Mouse (Mus musculus): ENCODE data around the gene Pf4. TPM values are rescaled to one million over a fixed set of nuclear protein-coding genes. Genes with fewer than 3 reads are reported as not detected.

Gene Pf4
- polyA plus RNA-seq (2016; fragmentation: Nextera tagmentation; extraction: Ambion mirVana), result 33.7 and 41.2 TPM in 2 replicates

GRCm38 (mm10) chr5:90771880-90772653 lies at the start of gene Pf4:
Gene Pf4, plus strand, starts transcription at chr5:90772435.
- Histone ChIP-seq H3K27me3 (no peaks in the 10 kb centered on the region), H3K9ac (no peak within 1 kb of the TSS), H3K4me3 (replicated peaks) (no peak within 1 kb of the TSS), H3K27ac (no peak within 1 kb of the TSS), H3K9me3 (no peaks in the 10 kb centered on the region), H3K4me1 (no peaks in the 10 kb centered on the region), H3K4me2 (no peak within 1 kb of the TSS), H3K36me3 (replicated peaks) (no peaks in the 10 kb centered on the region)
- 91% methylated on average over 16 of the region's 16 CpGs for WGBS
- no peak for ATAC-seq (ENCODE audit: low FRiP score)

GRCm38 (mm10) chr5:90722656-90723055 lies 49.6 kb upstream of the Pf4 start:
- H3K27ac ChIP-seq, result no peak overlapping the region
- no peaks in the 10 kb centered on the region for H3K36me3 ChIP-seq (replicated peaks)
- no peaks in the 10 kb centered on the region; the same call in 1 of the 2 replicates for H3K4me1 ChIP-seq
- no peak overlapping the region for H3K4me3 ChIP-seq (replicated peaks)
- no peak overlapping the region for H3K9ac ChIP-seq
- no peak for ATAC-seq (ENCODE audit: low FRiP score)
- H3K9me3 ChIP-seq, result no peaks in the 10 kb centered on the region
- no peaks in the 10 kb centered on the region for H3K27me3 ChIP-seq
- WGBS, result 97% methylated on average over 3 of the region's 3 CpGs
- H3K4me2 ChIP-seq, result no peak overlapping the region

GRCm38 (mm10) chr5:90728254-90728653 lies 44.0 kb upstream of the Pf4 start:
- Histone ChIP-seq H3K36me3 (replicated peaks) (no peaks in the 10 kb centered on the region), H3K4me2 (no peak overlapping the region), H3K4me3 (replicated peaks) (no peak overlapping the region), H3K27ac (no peak overlapping the region), H3K9ac (no peak overlapping the region), H3K4me1 (no peaks in the 10 kb centered on the region), H3K27me3 (no peaks in the 10 kb centered on the region), H3K9me3 (no peaks in the 10 kb centered on the region)
- WGBS, result 78% methylated on average over 3 of the region's 3 CpGs
- ATAC-seq (ENCODE audit: low FRiP score), result no peak

DNA sequence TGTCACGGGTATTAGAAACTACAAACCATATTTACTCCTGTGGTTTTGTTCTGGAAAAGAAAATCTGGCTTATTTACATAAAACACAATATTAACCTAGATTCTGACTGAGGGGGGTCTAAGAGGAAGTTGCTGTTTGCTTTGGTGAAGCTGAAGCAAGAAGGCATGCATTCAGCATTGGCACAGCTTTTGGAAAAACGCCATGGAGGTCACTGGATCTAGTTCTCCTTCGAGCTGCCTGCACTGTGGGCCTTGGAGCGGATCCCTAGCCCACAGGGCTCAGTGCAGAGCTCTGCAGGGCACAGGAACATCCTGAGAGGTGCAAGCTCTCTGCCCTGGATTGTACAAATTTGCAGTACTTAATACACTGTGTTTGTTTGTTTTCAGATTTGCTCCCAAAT lies 40.8 kb upstream of the Pf4 start:
- Histone ChIP-seq H3K9ac (no peak overlapping the region), H3K4me1 (no peaks in the 10 kb centered on the region), H3K27me3 (no peaks in the 10 kb centered on the region), H3K9me3 (no peaks in the 10 kb centered on the region), H3K4me3 (replicated peaks) (no peak overlapping the region), H3K4me2 (no peak overlapping the region), H3K36me3 (replicated peaks) (no peaks in the 10 kb centered on the region), H3K27ac (no peak overlapping the region)
- WGBS, result 87% methylated on average over 4 of the region's 4 CpGs
- ATAC-seq (ENCODE audit: low FRiP score), result no peak

DNA sequence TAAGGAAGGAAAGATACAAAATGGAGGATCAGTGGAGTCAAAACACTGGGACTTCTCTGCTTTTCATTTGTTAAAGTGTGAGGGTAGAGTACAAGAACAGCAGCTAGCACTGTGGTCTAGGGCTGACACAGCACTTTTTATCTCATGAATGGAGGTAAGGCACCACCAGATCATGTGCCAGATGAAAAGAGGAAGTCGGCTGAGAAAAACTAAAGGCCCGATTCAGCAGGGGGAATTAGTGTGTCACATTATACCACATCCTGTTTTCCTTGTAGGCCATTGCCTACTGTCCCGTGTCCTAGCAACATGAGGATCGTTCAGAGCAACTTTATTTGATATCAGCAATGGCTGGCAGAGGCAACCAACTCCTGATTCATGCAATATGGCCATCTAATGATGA lies 30.2 kb upstream of the Pf4 start:
- H3K4me3 ChIP-seq (replicated peaks), result no peak overlapping the region
- H3K4me2 ChIP-seq, result no peak overlapping the region
- no peaks in the 10 kb centered on the region for H3K36me3 ChIP-seq (replicated peaks)
- H3K9ac ChIP-seq, result no peak overlapping the region
- H3K27ac ChIP-seq, result no peak overlapping the region
- 89% methylated on average over 4 of the region's 4 CpGs for WGBS
- no peaks in the 10 kb centered on the region for H3K27me3 ChIP-seq
- no peaks in the 10 kb centered on the region for H3K9me3 ChIP-seq
- no peak for ATAC-seq (ENCODE audit: low FRiP score)
- H3K4me1 ChIP-seq, result no peaks in the 10 kb centered on the region

- no peak for ATAC-seq (ENCODE audit: low FRiP score)
- no peak overlapping the region for H3K4me2 ChIP-seq
- peaks cover 18% of the 10 kb centered on the region for H3K4me1 ChIP-seq
- 97% methylated on average over 1 of the region's 1 CpGs for WGBS
- H3K9me3 ChIP-seq, result no peaks in the 10 kb centered on the region
- no peak overlapping the region for H3K9ac ChIP-seq
- H3K4me3 ChIP-seq (replicated peaks), result no peak overlapping the region
- peaks cover 10% of the 10 kb centered on the region for H3K27me3 ChIP-seq
- H3K36me3 ChIP-seq (replicated peaks), result no peaks in the 10 kb centered on the region
- H3K27ac ChIP-seq, result no peak overlapping the region
Observed at GRCm38 (mm10) chr5:90753934-90754333, 18.3 kb upstream of the Pf4 start.

DNA sequence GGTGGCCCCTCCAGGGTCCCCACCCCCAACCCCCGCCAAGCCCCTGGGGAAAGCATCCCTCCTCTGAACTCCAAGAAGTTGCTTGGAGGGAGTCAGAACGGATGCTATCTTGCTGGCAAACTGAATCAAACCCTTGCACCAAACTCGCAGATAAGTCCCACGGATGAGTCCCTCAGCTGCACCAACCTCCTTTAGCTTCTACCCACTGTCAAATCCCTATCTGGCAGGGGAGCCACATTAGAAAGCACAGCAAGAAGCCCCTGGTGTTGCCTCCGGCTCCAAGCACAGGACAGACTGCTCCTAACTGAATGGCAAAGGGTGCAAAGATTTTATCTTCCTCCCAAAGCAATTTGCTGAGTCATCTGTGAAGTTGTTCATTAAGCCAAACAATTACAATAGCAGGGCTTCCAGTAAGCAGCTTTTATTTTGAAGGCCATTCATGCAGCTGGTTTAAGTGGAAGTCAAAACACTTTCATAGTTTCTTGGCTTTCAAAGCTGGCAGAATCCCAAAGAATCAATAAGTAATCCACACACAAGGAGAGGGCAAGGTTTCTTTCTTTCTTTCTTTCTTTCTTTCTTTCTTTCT lies 14.1 kb upstream of the Pf4 start:
- no peak overlapping the region for H3K4me3 ChIP-seq (replicated peaks)
- no peaks in the 10 kb centered on the region for H3K9me3 ChIP-seq
- no peak for ATAC-seq (ENCODE audit: low FRiP score)
- H3K27me3 ChIP-seq, result peaks cover 24% of the 10 kb centered on the region
- H3K9ac ChIP-seq, result no peak overlapping the region
- no peaks in the 10 kb centered on the region for H3K36me3 ChIP-seq (replicated peaks)
- no peak overlapping the region for H3K27ac ChIP-seq
- peaks cover 27% of the 10 kb centered on the region for H3K4me1 ChIP-seq
- WGBS, result 32% methylated on average over 5 of the region's 5 CpGs
- no peak overlapping the region for H3K4me2 ChIP-seq

DNA sequence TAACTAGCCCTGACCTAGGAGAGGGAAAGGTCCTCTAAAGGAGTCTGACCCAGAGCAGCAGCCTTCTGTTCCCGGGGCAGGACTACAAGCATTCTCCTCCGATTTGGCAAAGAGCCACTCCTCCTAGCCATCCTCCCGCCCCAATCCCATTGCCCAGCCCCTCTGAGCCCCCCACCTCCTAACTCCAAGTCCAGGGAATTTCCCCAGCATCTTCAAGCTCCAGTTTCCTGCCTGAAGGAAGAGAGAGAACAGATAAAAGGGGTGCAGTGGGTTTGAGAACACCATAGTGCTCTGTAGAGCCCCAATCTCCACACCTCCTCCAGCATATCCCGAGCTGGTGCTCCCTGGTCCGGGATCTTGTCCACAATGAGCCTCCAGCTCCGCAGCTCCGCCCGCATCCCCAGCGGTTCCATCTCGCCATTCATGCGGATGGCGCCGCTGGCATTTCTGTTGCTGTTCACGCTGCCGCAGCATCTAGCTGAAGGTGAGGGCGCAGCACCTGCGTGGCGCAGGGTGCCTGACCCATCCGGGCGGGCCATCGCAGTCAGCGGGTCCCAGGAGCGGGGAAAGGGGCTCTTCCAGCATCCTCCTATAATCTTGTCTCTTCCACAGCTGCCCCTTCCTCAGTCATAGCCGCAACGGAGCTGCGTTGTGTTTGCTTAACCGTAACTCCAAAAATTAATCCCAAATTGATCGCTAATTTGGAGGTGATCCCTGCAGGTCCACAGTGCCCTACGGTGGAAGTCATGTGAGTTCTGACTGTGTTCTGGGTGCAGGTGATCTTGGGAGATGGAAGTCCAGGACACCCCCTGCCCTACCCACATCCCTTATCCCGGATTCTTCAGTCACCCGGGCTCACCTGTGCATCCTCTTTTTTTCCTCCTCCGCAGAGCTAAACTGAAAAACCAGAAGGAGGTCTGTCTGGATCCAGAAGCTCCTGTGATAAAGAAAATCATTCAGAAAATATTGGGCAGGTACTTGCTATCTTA lies 12.9 kb upstream of the Pf4 start, which contains the start of gene Cxcl5:
TSS of gene Cxcl5 (plus strand) at position 284 of the 989 bp plus-strand sequence.
- peak within 1 kb of the TSS; percentile 40 for H3K9ac ChIP-seq
- H3K27me3 ChIP-seq, result peaks cover 24% of the 10 kb centered on the region
- 3% methylated on average over 32 of the region's 32 CpGs for WGBS
- H3K36me3 ChIP-seq (replicated peaks), result no peaks in the 10 kb centered on the region
- no peaks in the 10 kb centered on the region for H3K9me3 ChIP-seq
- H3K4me1 ChIP-seq, result peaks cover 27% of the 10 kb centered on the region
- peak within 1 kb of the TSS; percentile 42 for H3K4me3 ChIP-seq (replicated peaks)
- ATAC-seq (ENCODE audit: low FRiP score), result peak; percentile 70; the same call in 1 of the 2 replicates
- no peak within 1 kb of the TSS for H3K27ac ChIP-seq
- peak within 1 kb of the TSS; percentile 74 for H3K4me2 ChIP-seq

- no peak overlapping the region for H3K27ac ChIP-seq
- H3K4me2 ChIP-seq, result no peak overlapping the region
- no peak for ATAC-seq (ENCODE audit: low FRiP score)
- peaks cover 24% of the 10 kb centered on the region for H3K27me3 ChIP-seq
- H3K9ac ChIP-seq, result no peak overlapping the region
- H3K4me3 ChIP-seq (replicated peaks), result no peak overlapping the region
- WGBS, result 51% methylated on average over 4 of the region's 4 CpGs
- H3K9me3 ChIP-seq, result no peaks in the 10 kb centered on the region
- peaks cover 27% of the 10 kb centered on the region for H3K4me1 ChIP-seq
- no peaks in the 10 kb centered on the region for H3K36me3 ChIP-seq (replicated peaks)
Observed at GRCm38 (mm10) chr5:90760303-90760702, 11.9 kb upstream of the Pf4 start.

GRCm38 (mm10) chr5:90760844-90761243 lies 11.4 kb upstream of the Pf4 start:
- no peak overlapping the region for H3K4me2 ChIP-seq
- H3K9ac ChIP-seq, result no peak overlapping the region
- H3K27me3 ChIP-seq, result peaks cover 24% of the 10 kb centered on the region
- no peak overlapping the region for H3K27ac ChIP-seq
- no peaks in the 10 kb centered on the region for H3K36me3 ChIP-seq (replicated peaks)
- H3K4me1 ChIP-seq, result peaks cover 27% of the 10 kb centered on the region
- H3K9me3 ChIP-seq, result no peaks in the 10 kb centered on the region
- no peak for ATAC-seq (ENCODE audit: low FRiP score)
- H3K4me3 ChIP-seq (replicated peaks), result no peak overlapping the region
- 89% methylated on average over 2 of the region's 2 CpGs for WGBS

DNA sequence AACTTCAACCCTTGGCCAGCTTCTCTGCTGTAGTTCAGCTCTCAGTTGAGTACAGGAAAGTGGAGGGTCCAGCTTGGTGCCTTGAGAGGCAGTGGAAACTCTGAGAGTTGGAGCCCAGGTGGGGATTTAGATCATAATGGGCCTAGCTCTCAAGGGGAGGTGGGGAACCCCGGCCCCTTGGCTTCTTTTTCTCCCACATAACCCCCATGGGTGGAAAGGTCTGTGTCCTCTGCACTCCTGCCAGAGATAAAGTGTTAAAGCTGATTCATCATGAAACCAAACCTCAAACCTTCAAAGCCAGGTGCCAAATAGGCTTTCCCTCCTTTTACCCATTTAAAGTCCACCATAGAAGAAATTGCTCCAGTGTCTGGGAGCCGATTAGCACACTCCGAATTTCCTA lies 10.4 kb upstream of the Pf4 start:
- no peaks in the 10 kb centered on the region for H3K36me3 ChIP-seq (replicated peaks)
- no peak overlapping the region for H3K4me2 ChIP-seq
- H3K27me3 ChIP-seq, result peaks cover 24% of the 10 kb centered on the region
- no peak overlapping the region for H3K4me3 ChIP-seq (replicated peaks)
- 82% methylated on average over 3 of the region's 3 CpGs for WGBS
- H3K4me1 ChIP-seq, result peaks cover 21% of the 10 kb centered on the region
- H3K9ac ChIP-seq, result no peak overlapping the region
- H3K27ac ChIP-seq, result no peak overlapping the region
- ATAC-seq (ENCODE audit: low FRiP score), result no peak
- H3K9me3 ChIP-seq, result no peaks in the 10 kb centered on the region

Measured in forebrain, embryonic 12.5 days (tissue).